Mouse (Mus musculus): ENCODE results near the gene Chchd10. TPM values are rescaled to one million over a fixed set of nuclear protein-coding genes. Genes with fewer than 3 reads are reported as not detected.

The Chchd10 gene
- 14.2 and 18.3 TPM in 2 replicates for polyA plus RNA-seq (2012; rRNA removed)

GRCm38 (mm10) chr10:75932891-75933290 is at the start of gene Chchd10:
TSS of gene Chchd10 (plus strand) at chr10:75933130.

GRCm38 (mm10) chr10:75893089-75893750 is 39.7 kb upstream of the Chchd10 start, which contains the start of gene Derl3:
TSS of gene Derl3 (plus strand) at chr10:75893413.

GRCm38 (mm10) chr10:75921026-75921725 is 11.8 kb upstream of the Chchd10 start, which contains the start of gene Smarcb1:
TSS of gene Smarcb1 (minus strand) at chr10:75921617.

GRCm38 (mm10) chr10:75935680-75936541 is 3.0 kb downstream of the Chchd10 start, which contains the start of gene Mmp11:
TSS of gene Mmp11 (minus strand) at chr10:75936496.

GRCm38 (mm10) chr10:75940520-75940919 is 7.6 kb downstream of the Chchd10 start, which contains the start of gene Gm867:
TSS of gene Gm867 (minus strand) at chr10:75940672.

GRCm38 (mm10) chr10:75942736-75943477 is 10.0 kb downstream of the Chchd10 start, which contains the start of gene Vpreb3:
TSS of gene Vpreb3 (plus strand) at chr10:75943057.

GRCm38 (mm10) chr10:75954381-75954811 is 21.5 kb downstream of the Chchd10 start, which contains the start of gene Gm5134:
TSS of gene Gm5134 (plus strand) at chr10:75954514.

Other genes starting within 250 kb of the Chchd10 start
- 35.0 and 37.3 TPM in 2 replicates for gene Cabin1, start 168.8 kb upstream of the Chchd10 start, polyA plus RNA-seq (2012; rRNA removed)
- gene Ddt, start 159.7 kb upstream of the Chchd10 start, polyA plus RNA-seq (2012; rRNA removed) = 54.7 and 59.6 TPM in 2 replicates
- not detected in 2 replicates for gene Gm20441, start 152.2 kb upstream of the Chchd10 start, polyA plus RNA-seq (2012; rRNA removed)
- gene Gstt3, start 151.7 kb upstream of the Chchd10 start, polyA plus RNA-seq (2012; rRNA removed) = 1.3 and 2.3 TPM in 2 replicates
- gene Gstt1, start 134.5 kb upstream of the Chchd10 start, polyA plus RNA-seq (2012; rRNA removed) = 6.6 and 8.6 TPM in 2 replicates
- gene Gstt4, start 110.6 kb upstream of the Chchd10 start, polyA plus RNA-seq (2012; rRNA removed) = not detected in 2 replicates
- 11.9 and 12.5 TPM in 2 replicates for gene Gstt2, start 95.7 kb upstream of the Chchd10 start, polyA plus RNA-seq (2012; rRNA removed)
- gene Mif, start 72.9 kb upstream of the Chchd10 start, polyA plus RNA-seq (2012; rRNA removed) = 736 and 1,827 TPM in 2 replicates
- 2.4 and 3.3 TPM in 2 replicates for gene Derl3, start 39.7 kb upstream of the Chchd10 start, polyA plus RNA-seq (2012; rRNA removed)
- gene Smarcb1, start 11.5 kb upstream of the Chchd10 start, polyA plus RNA-seq (2012; rRNA removed) = 136 TPM in 2 replicates
- 36.9 and 51.5 TPM in 2 replicates for gene Mmp11, start 3.4 kb downstream of the Chchd10 start, polyA plus RNA-seq (2012; rRNA removed)
- gene Gm867, start 7.5 kb downstream of the Chchd10 start, polyA plus RNA-seq (2012; rRNA removed) = 0.59 and 1.6 TPM in 2 replicates
- gene Vpreb3, start 9.9 kb downstream of the Chchd10 start, polyA plus RNA-seq (2012; rRNA removed) = not detected in 2 replicates
- gene Gm5134, start 21.4 kb downstream of the Chchd10 start, polyA plus RNA-seq (2012; rRNA removed) = 0.05 and 0.11 TPM in 2 replicates
- gene Zfp280b, start 99.5 kb downstream of the Chchd10 start, polyA plus RNA-seq (2012; rRNA removed) = 17.7 and 20.8 TPM in 2 replicates
- gene Slc5a4b, start 177.8 kb downstream of the Chchd10 start, polyA plus RNA-seq (2012; rRNA removed) = not detected in 2 replicates
- 0.02 and 0.04 TPM in 2 replicates for gene Slc5a4a, start 214.3 kb downstream of the Chchd10 start, polyA plus RNA-seq (2012; rRNA removed)

All from central nervous system, embryonic 11.5 days (tissue).